Mouse (Mus musculus) E14TG2a.4 (cell line): Measurements from ENCODE around the gene Tnip1.

Source experiments
- CTCF ChIP-seq: conservative IDR thresholded peaks from 2 replicates; pipeline ENCODE4 v1.5.1; 2014; ENCODE audit warnings: low read length
- NANOG ChIP-seq: IDR thresholded peaks from 2 replicates; pipeline ENCODE4 v1.6.1; 2014; ENCODE audit warnings: borderline replicate concordance, low read length, mixed read lengths

DNA sequence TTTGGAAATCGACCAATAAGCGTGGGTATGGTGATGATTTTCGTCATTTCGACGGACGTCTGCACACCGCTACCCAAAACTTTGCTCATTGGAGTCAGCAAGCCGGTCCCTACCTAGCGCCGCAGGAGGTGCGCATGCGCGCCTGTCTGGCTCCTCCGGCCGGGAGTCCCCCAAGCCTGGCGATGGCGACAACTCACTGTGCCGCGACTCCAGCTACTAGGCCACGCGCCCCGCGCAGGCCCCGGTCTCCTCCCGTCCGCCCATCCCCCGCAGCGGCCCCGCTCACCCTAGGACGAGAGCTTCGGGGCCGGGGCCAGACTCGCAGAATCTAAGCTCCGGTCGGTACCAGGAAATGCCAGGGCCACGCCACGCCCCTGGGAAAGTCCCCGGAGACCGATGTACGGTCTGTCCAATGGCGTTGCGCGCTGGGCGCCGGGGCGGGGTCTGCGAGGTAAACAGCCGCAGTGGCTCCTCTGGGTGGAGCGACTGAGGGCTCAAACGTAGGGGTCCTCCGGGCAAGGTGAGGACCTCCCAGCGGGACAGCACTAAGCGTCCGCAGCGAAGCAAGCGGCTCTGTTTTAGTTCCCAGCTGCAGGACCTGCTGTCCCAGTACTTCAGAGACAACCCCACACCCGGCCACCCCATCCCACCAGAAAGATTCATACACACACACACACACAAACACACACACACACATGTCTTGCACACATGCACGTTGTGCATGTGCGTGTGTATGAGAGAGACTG is 6.8 kb downstream of the Tnip1 start:
- no peak for TF ChIP-seq CTCF
- no peak for TF ChIP-seq NANOG
